Mouse (Mus musculus) embryonic fibroblast, embryonic 13.5 days (primary cell): ENCODE measurements around the gene Olfr328.

Source experiments
- CTCF ChIP-seq: IDR thresholded peaks from 2 replicates; pipeline ENCODE4 v1.5.1; 2011; ENCODE audit warnings: mild to moderate bottlenecking, control low read depth, low read length, moderate library complexity, borderline replicate concordance; ENCODE audit not compliant: insufficient read depth
- POLR2A ChIP-seq: IDR thresholded peaks from 2 replicates; pipeline ENCODE4 v1.6.1; 2011; ENCODE audit warnings: low read depth, mild to moderate bottlenecking, control low read depth, low read length, moderate library complexity

DNA sequence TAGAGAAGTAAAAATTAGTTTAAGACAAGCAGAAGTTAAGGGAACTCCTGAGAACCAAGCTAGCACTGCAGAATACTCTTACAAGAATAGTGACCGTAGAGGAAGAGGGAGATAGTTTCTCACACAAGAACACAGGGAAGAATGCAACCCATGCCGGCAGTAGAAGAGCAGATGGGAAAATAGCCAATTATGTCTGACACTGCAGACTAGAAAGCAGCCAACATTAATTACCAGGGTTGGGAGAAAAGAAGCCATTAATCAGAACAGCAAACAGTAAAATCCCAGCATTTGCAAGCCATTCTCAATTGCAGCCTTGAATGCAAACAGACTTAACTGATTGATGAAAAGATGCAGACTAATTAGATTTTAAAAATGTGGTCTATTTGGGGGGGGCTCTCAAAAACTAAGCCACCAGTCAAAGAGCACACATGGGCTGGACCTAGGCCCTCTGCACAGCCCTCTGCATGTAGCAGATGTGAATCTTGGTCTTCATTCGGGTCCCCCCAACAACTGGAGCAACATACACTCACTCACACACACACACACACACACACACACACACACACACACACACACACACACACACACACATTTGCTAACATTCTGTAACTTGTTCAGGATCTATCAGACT is 33.3 kb upstream of the Olfr328 start:
- no peak for TF ChIP-seq POLR2A
- no peak for TF ChIP-seq CTCF
